In the genomic region with DNA sequence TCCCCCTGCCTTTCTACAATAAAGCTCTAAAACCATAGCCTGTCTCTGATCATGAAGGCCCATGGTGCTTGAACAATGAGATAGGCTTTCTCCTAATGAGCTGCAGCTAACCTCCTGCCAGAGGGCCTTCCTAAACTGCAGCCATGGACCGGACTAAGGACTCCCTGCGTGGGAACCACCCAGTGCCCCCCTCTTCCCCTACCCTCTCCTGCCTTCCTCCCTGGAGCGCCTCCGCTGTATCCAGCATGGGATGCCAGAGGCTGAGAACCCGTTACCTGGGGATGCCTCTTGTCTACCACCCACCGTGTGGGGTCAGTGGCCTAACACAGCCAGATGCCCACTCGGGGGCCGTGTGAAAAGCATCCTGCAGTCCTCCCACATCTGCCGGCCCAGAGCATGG, we compare ENCODE assay signal across 27 mouse cellular contexts. TPM values are rescaled to one million over a fixed set of nuclear protein-coding genes. Genes with fewer than 3 reads are reported as not detected.
A peak's percentile ranks its signal among the peaks of the same experiment; 100 is the strongest.
DNase-seq lines count a peak whose midpoint lies in the region; ATAC-seq and TF ChIP-seq lines count a peak whose summit lies in the region.
"Had no signal": no experiment of that assay in that cellular context is flagged by ENCODE, and none has a peak within 500 bp of the region (broad histone marks: within the 10 kb centered on the region; RNA-seq: fewer than 3 reads in every experiment).

No protein-coding gene starts in this region.

- H3K4me1 ChIP-seq in forebrain, embryonic 11.5 days (replicated peaks; ENCODE audit: control insufficient read depth, insufficient read depth, low read length), result no peaks in the 10 kb centered on the region
- H3K4me1 ChIP-seq in forebrain, postnatal 0 days (ENCODE audit: insufficient read depth), result no peaks in the 10 kb centered on the region
- no peaks in the 10 kb centered on the region for H3K4me1 ChIP-seq in hindbrain, embryonic 13.5 days (replicated peaks)
- H3K4me1 ChIP-seq in hindbrain, postnatal 0 days (ENCODE audit: insufficient read depth, low read length), result no peaks in the 10 kb centered on the region
- no peaks in the 10 kb centered on the region for H3K4me1 ChIP-seq in neural tube, embryonic 11.5 days (ENCODE audit: control insufficient read depth, insufficient read depth, low read length)
- H3K4me1 ChIP-seq in neural tube, embryonic 15.5 days, result no peaks in the 10 kb centered on the region
- peaks cover 4% of the 10 kb centered on the region for H3K4me1 ChIP-seq in midbrain, embryonic 13.5 days (replicated peaks)
- H3K4me1 ChIP-seq: embryonic facial prominence, embryonic 13.5 days; hindbrain, embryonic 15.5 days; intestine, embryonic 15.5 days; limb, embryonic 12.5 days; lung, embryonic 15.5 days had no signal

- no peak overlapping the region for H3K9ac ChIP-seq in forebrain, embryonic 11.5 days (ENCODE audit: low read length)
- no peak overlapping the region for H3K9ac ChIP-seq in forebrain, postnatal 0 days
- H3K9ac ChIP-seq in hindbrain, embryonic 13.5 days, result no peak overlapping the region
- H3K9ac ChIP-seq in hindbrain, postnatal 0 days (replicated peaks; ENCODE audit: low read length), result no peak overlapping the region
- H3K9ac ChIP-seq in neural tube, embryonic 11.5 days (ENCODE audit: low read length), result no peak overlapping the region
- H3K9ac ChIP-seq in neural tube, embryonic 15.5 days (replicated peaks), result no peak overlapping the region
- no peak overlapping the region for H3K9ac ChIP-seq in midbrain, embryonic 13.5 days (replicated peaks)
- H3K9ac ChIP-seq: embryonic facial prominence, embryonic 13.5 days; hindbrain, embryonic 15.5 days; intestine, embryonic 15.5 days; limb, embryonic 12.5 days; lung, embryonic 15.5 days had no signal

- H3K9me3 ChIP-seq in forebrain, embryonic 11.5 days (ENCODE audit: control insufficient read depth, low read length), result no peaks in the 10 kb centered on the region
- no peaks in the 10 kb centered on the region for H3K9me3 ChIP-seq in forebrain, postnatal 0 days (ENCODE audit: low read length)
- H3K9me3 ChIP-seq in hindbrain, embryonic 13.5 days, result no peaks in the 10 kb centered on the region
- H3K9me3 ChIP-seq in hindbrain, postnatal 0 days (ENCODE audit: low read length), result no peaks in the 10 kb centered on the region
- H3K9me3 ChIP-seq in neural tube, embryonic 11.5 days (ENCODE audit: control insufficient read depth, low read length), result no peaks in the 10 kb centered on the region
- H3K9me3 ChIP-seq in neural tube, embryonic 15.5 days (replicated peaks), result no peaks in the 10 kb centered on the region
- no peaks in the 10 kb centered on the region for H3K9me3 ChIP-seq in midbrain, embryonic 13.5 days
- H3K9me3 ChIP-seq: embryonic facial prominence, embryonic 13.5 days; hindbrain, embryonic 15.5 days; intestine, embryonic 15.5 days; limb, embryonic 12.5 days; lung, embryonic 15.5 days had no signal

- DNase-seq in forebrain, embryonic 11.5 days (ENCODE audit: low spot score), result peak; percentile 45
- no peak for DNase-seq in forebrain, postnatal 0 days
- DNase-seq in hindbrain, postnatal 0 days (ENCODE audit: low spot score), result no peak
- DNase-seq in neural tube, embryonic 11.5 days (ENCODE audit: low spot score), result no peak
- DNase-seq in liver, result no peak
- DNase-seq: adrenal gland, postnatal 10 days; cerebellum, adult 9-10 months; cerebellum, postnatal 36 days; gastrocnemius, postnatal 10 days; heart, postnatal 14 days; kidney, adult 2 months; kidney, postnatal 14 days; right cerebral cortex, adult 18-20 months; spleen, adult 18-20 months; thymus, postnatal 4 days had no signal

- H3K36me3 ChIP-seq in forebrain, embryonic 11.5 days (ENCODE audit: control insufficient read depth, insufficient read depth, low read length), result no peaks in the 10 kb centered on the region
- no peaks in the 10 kb centered on the region for H3K36me3 ChIP-seq in forebrain, postnatal 0 days (ENCODE audit: insufficient read depth)
- no peaks in the 10 kb centered on the region for H3K36me3 ChIP-seq in hindbrain, embryonic 13.5 days
- no peaks in the 10 kb centered on the region for H3K36me3 ChIP-seq in hindbrain, postnatal 0 days (ENCODE audit: insufficient read depth, low read length)
- no peaks in the 10 kb centered on the region for H3K36me3 ChIP-seq in neural tube, embryonic 11.5 days (ENCODE audit: control insufficient read depth, insufficient read depth, low read length)
- no peaks in the 10 kb centered on the region for H3K36me3 ChIP-seq in neural tube, embryonic 15.5 days
- H3K36me3 ChIP-seq in midbrain, embryonic 13.5 days, result no peaks in the 10 kb centered on the region
- H3K36me3 ChIP-seq: embryonic facial prominence, embryonic 13.5 days; hindbrain, embryonic 15.5 days; intestine, embryonic 15.5 days; limb, embryonic 12.5 days; lung, embryonic 15.5 days had no signal

- peak; percentile 48 for ATAC-seq in forebrain, embryonic 11.5 days (replicated peaks; ENCODE audit: low FRiP score)
- ATAC-seq in forebrain, postnatal 0 days, result no peak
- ATAC-seq in hindbrain, embryonic 13.5 days (ENCODE audit: low FRiP score), result 0 out of 2 replicates have a peak, but pooled peaks have one; percentile 28
- ATAC-seq in hindbrain, postnatal 0 days, result no peak
- ATAC-seq in neural tube, embryonic 11.5 days (ENCODE audit: insufficient read depth, low FRiP score, low TSS enrichment), result peak; percentile 28; the same call in 1 of the 2 replicates
- ATAC-seq in neural tube, embryonic 15.5 days (ENCODE audit: low FRiP score), result no peak
- ATAC-seq in midbrain, embryonic 13.5 days, result peak; percentile 70
- ATAC-seq: intestine, embryonic 15.5 days; Patski had no signal

- TF ChIP-seq CTCF in forebrain, postnatal 0 days (IDR thresholded peaks at IDR 0.05; ENCODE audit: low read depth), result no peak
- no peak for TF ChIP-seq CTCF in hindbrain, postnatal 0 days (IDR thresholded peaks at IDR 0.05; ENCODE audit: low read depth)

- H3K4me3 ChIP-seq in forebrain, embryonic 11.5 days (ENCODE audit: low read depth, low read length), result no peak overlapping the region
- H3K4me3 ChIP-seq in forebrain, postnatal 0 days (ENCODE audit: low read depth, low read length), result no peak overlapping the region
- no peak overlapping the region for H3K4me3 ChIP-seq in hindbrain, embryonic 13.5 days
- H3K4me3 ChIP-seq in hindbrain, postnatal 0 days (ENCODE audit: low read length), result no peak overlapping the region
- no peak overlapping the region for H3K4me3 ChIP-seq in neural tube, embryonic 11.5 days (ENCODE audit: low read depth, low read length)
- no peak overlapping the region for H3K4me3 ChIP-seq in neural tube, embryonic 15.5 days (replicated peaks)
- no peak overlapping the region for H3K4me3 ChIP-seq in midbrain, embryonic 13.5 days (replicated peaks)
- H3K4me3 ChIP-seq: embryonic facial prominence, embryonic 13.5 days; hindbrain, embryonic 15.5 days; intestine, embryonic 15.5 days; left cerebral cortex, adult 2 months; limb, embryonic 12.5 days; lung, embryonic 15.5 days had no signal

- 54% methylated on average over 9 of the region's 9 CpGs for WGBS in forebrain, embryonic 11.5 days
- WGBS in forebrain, postnatal 0 days, result 56% methylated on average over 9 of the region's 9 CpGs
- 51% methylated on average over 9 of the region's 9 CpGs for WGBS in hindbrain, embryonic 13.5 days
- WGBS in hindbrain, postnatal 0 days, result 53% methylated on average over 9 of the region's 9 CpGs
- 66% methylated on average over 9 of the region's 9 CpGs for WGBS in neural tube, embryonic 11.5 days
- 71% methylated on average over 9 of the region's 9 CpGs for WGBS in neural tube, embryonic 15.5 days
- WGBS in midbrain, embryonic 13.5 days, result 51% methylated on average over 9 of the region's 9 CpGs

- H3K4me2 ChIP-seq in forebrain, embryonic 11.5 days (ENCODE audit: low read depth, low read length, severe bottlenecking), result no peak overlapping the region
- no peak overlapping the region for H3K4me2 ChIP-seq in forebrain, postnatal 0 days (ENCODE audit: low read depth)
- H3K4me2 ChIP-seq in hindbrain, embryonic 13.5 days, result no peak overlapping the region
- H3K4me2 ChIP-seq in hindbrain, postnatal 0 days (ENCODE audit: low read depth, low read length), result no peak overlapping the region
- no peak overlapping the region for H3K4me2 ChIP-seq in neural tube, embryonic 11.5 days (ENCODE audit: low read depth)
- no peak overlapping the region for H3K4me2 ChIP-seq in neural tube, embryonic 15.5 days
- no peak overlapping the region for H3K4me2 ChIP-seq in midbrain, embryonic 13.5 days (replicated peaks)
- H3K4me2 ChIP-seq: embryonic facial prominence, embryonic 13.5 days; hindbrain, embryonic 15.5 days; intestine, embryonic 15.5 days; limb, embryonic 12.5 days; liver, embryonic 11.5 days; lung, embryonic 15.5 days had no signal

- 0 out of 2 replicates have a peak, but pooled peaks cover 4% of the 10 kb centered on the region for H3K27me3 ChIP-seq in forebrain, embryonic 11.5 days (ENCODE audit: control insufficient read depth, insufficient read depth, low read length)
- H3K27me3 ChIP-seq in forebrain, postnatal 0 days (ENCODE audit: insufficient read depth, low read length), result no peaks in the 10 kb centered on the region
- H3K27me3 ChIP-seq in hindbrain, embryonic 13.5 days, result no peaks in the 10 kb centered on the region
- H3K27me3 ChIP-seq in hindbrain, postnatal 0 days (ENCODE audit: insufficient read depth, low read length), result no peaks in the 10 kb centered on the region
- no peaks in the 10 kb centered on the region for H3K27me3 ChIP-seq in neural tube, embryonic 11.5 days (ENCODE audit: control insufficient read depth, insufficient read depth, low read length)
- H3K27me3 ChIP-seq in neural tube, embryonic 15.5 days (replicated peaks), result no peaks in the 10 kb centered on the region
- H3K27me3 ChIP-seq in midbrain, embryonic 13.5 days, result no peaks in the 10 kb centered on the region
- H3K27me3 ChIP-seq: embryonic facial prominence, embryonic 13.5 days; hindbrain, embryonic 15.5 days; intestine, embryonic 15.5 days; limb, embryonic 12.5 days; lung, embryonic 15.5 days; Patski had no signal

- no peak overlapping the region for H3K27ac ChIP-seq in forebrain, embryonic 11.5 days (ENCODE audit: low read depth, low read length)
- H3K27ac ChIP-seq in forebrain, postnatal 0 days (ENCODE audit: low read depth, low read length), result no peak overlapping the region
- no peak overlapping the region for H3K27ac ChIP-seq in hindbrain, embryonic 13.5 days
- H3K27ac ChIP-seq in hindbrain, postnatal 0 days, result no peak overlapping the region
- no peak overlapping the region for H3K27ac ChIP-seq in neural tube, embryonic 11.5 days (ENCODE audit: low read depth, low read length)
- no peak overlapping the region for H3K27ac ChIP-seq in neural tube, embryonic 15.5 days (replicated peaks)
- no peak overlapping the region for H3K27ac ChIP-seq in midbrain, embryonic 13.5 days
- H3K27ac ChIP-seq: embryonic facial prominence, embryonic 13.5 days; hindbrain, embryonic 15.5 days; intestine, embryonic 15.5 days; left cerebral cortex, adult 2 months; limb, embryonic 12.5 days; lung, embryonic 15.5 days had no signal

RNA-seq across cellular contexts. Expression of a gene that starts 51.7 kb away (rescaled TPM):
- polyA plus RNA-seq in forebrain, embryonic 11.5 days (2014; fragmentation: Nextera tagmentation; extraction: Ambion mirVana), result 120 and 127 TPM in 2 replicates
- total RNA-seq in forebrain, postnatal 0 days (2014; rRNA removed), result 31.2 and 39.3 TPM in 2 replicates
- 31.6 and 41.3 TPM in 2 replicates for polyA plus RNA-seq in forebrain, postnatal 0 days (2015; fragmentation: Nextera tagmentation; extraction: Ambion mirVana)
- polyA plus RNA-seq in hindbrain, embryonic 13.5 days (2015; fragmentation: Nextera tagmentation; extraction: Ambion mirVana), result 94.5 and 110 TPM in 2 replicates
- total RNA-seq in hindbrain, postnatal 0 days (2014; rRNA removed), result 26.1 and 41.3 TPM in 2 replicates
- 57.3 and 59.2 TPM in 2 replicates for polyA plus RNA-seq in hindbrain, postnatal 0 days (2015; fragmentation: Nextera tagmentation; extraction: Ambion mirVana)
- polyA plus RNA-seq in neural tube, embryonic 11.5 days (2014; fragmentation: Nextera tagmentation; extraction: Ambion mirVana), result 112 and 113 TPM in 2 replicates
- polyA plus RNA-seq in neural tube, embryonic 15.5 days (2015; fragmentation: Nextera tagmentation; extraction: Ambion mirVana), result 62.8 and 79.7 TPM in 2 replicates
- polyA plus RNA-seq in midbrain, embryonic 13.5 days (2015; fragmentation: Nextera tagmentation; extraction: Ambion mirVana), result 101 and 125 TPM in 2 replicates
- total RNA-seq: MEL had no signal

Comparison
In these comparisons a context has a peak if more than half of its experiments do, and no peak if none do; other contexts are left out.
1. ATAC-seq: peak in forebrain, embryonic 11.5 days (single experiment), hindbrain, embryonic 13.5 days (single experiment), neural tube, embryonic 11.5 days (single experiment) and midbrain, embryonic 13.5 days (single experiment); none in forebrain, postnatal 0 days (single experiment), hindbrain, postnatal 0 days (single experiment) and neural tube, embryonic 15.5 days (single experiment).